Mouse (Mus musculus) ES-Bruce4 (cell line): ENCODE data around the gene Zmym6. TPM values are rescaled to one million over a fixed set of nuclear protein-coding genes. Genes with fewer than 3 reads are reported as not detected.
A peak's percentile ranks its signal among the peaks of the same experiment; 100 is the strongest.

Source experiments
- H3K27ac ChIP-seq: 2 replicates; pipeline ENCODE4 v1.5.1; 2012; ENCODE audit warnings: low read length, inconsistent platforms; ENCODE audit not compliant: insufficient read depth
- H3K27me3 ChIP-seq: 2 replicates; pipeline ENCODE4 v1.6.1; 2012; ENCODE audit warnings: mild to moderate bottlenecking, low read length, inconsistent platforms; ENCODE audit not compliant: control insufficient read depth, poor library complexity, insufficient read depth, severe bottlenecking
- H3K36me3 ChIP-seq: 2 replicates; pipeline ENCODE4 v1.6.1; 2012; ENCODE audit warnings: inconsistent platforms, mild to moderate bottlenecking, low read length, moderate library complexity; ENCODE audit not compliant: control insufficient read depth, poor library complexity, insufficient read depth, severe bottlenecking
- H3K4me1 ChIP-seq: one replicate; pipeline ENCODE4 v1.8.1; 2011; ENCODE audit warnings: low read length; ENCODE audit not compliant: control insufficient read depth, insufficient read depth
- H3K4me3 ChIP-seq: 2 replicates; pipeline ENCODE4 v1.5.1; 2011; ENCODE audit warnings: low read depth, mild to moderate bottlenecking, low read length
- H3K9ac ChIP-seq: 2 replicates; pipeline ENCODE4 v1.6.1; 2012; ENCODE audit warnings: low read depth, mild to moderate bottlenecking, inconsistent platforms; ENCODE audit not compliant: poor library complexity, severe bottlenecking
- H3K9me3 ChIP-seq: replicated peaks from 2 replicates; pipeline ENCODE4 v1.6.1; 2012; ENCODE audit warnings: mild to moderate bottlenecking, low read length, inconsistent platforms; ENCODE audit not compliant: control insufficient read depth, poor library complexity, insufficient read depth, severe bottlenecking
- CTCF ChIP-seq: IDR thresholded peaks from one replicate; pipeline ENCODE4 v1.8.1; 2011; ENCODE audit warnings: low read depth, low read length
- EP300 ChIP-seq: IDR thresholded peaks from 2 replicates; pipeline ENCODE4 v1.6.1; 2011; ENCODE audit warnings: low read depth, low read length; ENCODE audit not compliant: insufficient read depth
- POLR2A ChIP-seq: IDR thresholded peaks from one replicate; pipeline ENCODE4 v1.8.1; 2011; ENCODE audit warnings: low read length; ENCODE audit not compliant: insufficient read depth
- polyA plus RNA-seq: library from polyadenylated mRNA; stranded (reverse); fragments of >200 nt; gene quantifications from 2 replicates; pipeline ENCODE4 v1.2.4, GENCODE M21; 2011; ENCODE audit warnings: low read depth; ENCODE audit not compliant: missing spikeins, insufficient read depth, insufficient read length

Gene Zmym6
- polyA plus RNA-seq: 32.6 and 33.7 TPM in 2 replicates

DNA sequence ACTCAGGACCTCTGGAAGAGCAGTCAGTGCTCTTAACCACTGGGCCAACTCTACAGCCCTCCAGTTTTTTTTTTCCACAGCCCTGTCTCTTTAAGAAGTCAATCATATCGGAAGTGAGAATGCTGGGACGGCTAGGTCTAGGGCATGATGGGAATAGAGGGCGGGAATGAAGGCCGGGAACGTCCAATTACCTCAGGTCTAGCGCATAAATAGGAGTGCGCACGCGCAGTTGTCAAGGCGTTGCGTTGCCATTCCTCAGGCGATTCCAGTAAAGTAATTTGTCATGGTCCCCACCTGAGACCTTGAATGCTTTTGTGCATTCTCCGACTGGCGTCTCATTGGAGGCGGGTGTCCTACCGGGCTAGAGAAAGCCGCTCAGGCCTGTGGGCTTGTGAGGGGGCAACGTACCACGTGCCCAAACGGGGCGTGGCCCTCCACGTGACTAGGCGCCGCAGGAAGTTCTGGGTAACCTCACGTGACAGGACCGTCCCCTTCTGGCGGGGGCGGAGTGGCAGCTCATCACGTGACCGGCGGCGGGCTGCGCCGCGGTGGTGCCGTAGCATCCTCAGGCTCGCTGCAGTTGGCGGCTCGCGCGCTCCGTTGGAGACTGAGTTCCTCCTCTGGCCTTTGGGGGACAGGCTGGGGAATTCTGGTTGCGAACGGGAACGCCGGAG is at the start of gene Zmym6:
Gene Zmym6 (plus strand): TSS at position 509 of the 674 bp plus-strand sequence.
- H3K4me1 ChIP-seq: no peaks in the 10 kb centered on the region
- no peaks in the 10 kb centered on the region for H3K36me3 ChIP-seq
- peak within 1 kb of the TSS; percentile 74 for H3K9ac ChIP-seq
- peak within 1 kb of the TSS; percentile 80 for H3K27ac ChIP-seq
- peak within 1 kb of the TSS; percentile 81 for H3K4me3 ChIP-seq
- TF ChIP-seq CTCF: no peak
- TF ChIP-seq EP300: peak; percentile 87
- no peak for TF ChIP-seq POLR2A
- no peaks in the 10 kb centered on the region for H3K27me3 ChIP-seq
- 0 out of 2 replicates have a peak, but pooled peaks cover under 1% of the 10 kb centered on the region for H3K9me3 ChIP-seq

DNA sequence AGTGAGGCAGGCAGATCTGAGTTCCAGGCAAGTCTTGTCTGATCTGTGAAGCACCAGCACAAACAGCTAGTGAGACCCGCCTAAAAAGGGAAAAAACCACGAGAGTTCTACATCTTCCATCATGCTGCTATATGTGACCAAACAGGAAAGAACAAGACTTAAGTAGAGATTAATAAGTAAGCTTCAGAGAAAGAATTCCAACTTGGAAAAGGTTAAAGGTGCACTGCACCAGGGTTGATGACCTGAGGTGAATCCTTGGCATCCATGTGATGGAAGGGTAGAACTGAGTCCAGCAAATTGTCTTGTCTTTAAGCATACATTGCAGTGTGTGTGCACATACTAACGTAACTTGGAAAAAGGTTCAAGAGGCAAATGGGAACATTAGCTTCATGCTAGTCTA is 40.0 kb upstream of the Zmym6 start:
- no peak overlapping the region for H3K9ac ChIP-seq
- no peak overlapping the region for H3K4me3 ChIP-seq
- no peak for TF ChIP-seq CTCF
- TF ChIP-seq POLR2A: no peak
- TF ChIP-seq EP300: no peak
- H3K9me3 ChIP-seq: no peaks in the 10 kb centered on the region
- no peak overlapping the region for H3K27ac ChIP-seq
- H3K27me3 ChIP-seq: no peaks in the 10 kb centered on the region
- peaks cover 82% of the 10 kb centered on the region for H3K36me3 ChIP-seq
- H3K4me1 ChIP-seq: no peaks in the 10 kb centered on the region

DNA sequence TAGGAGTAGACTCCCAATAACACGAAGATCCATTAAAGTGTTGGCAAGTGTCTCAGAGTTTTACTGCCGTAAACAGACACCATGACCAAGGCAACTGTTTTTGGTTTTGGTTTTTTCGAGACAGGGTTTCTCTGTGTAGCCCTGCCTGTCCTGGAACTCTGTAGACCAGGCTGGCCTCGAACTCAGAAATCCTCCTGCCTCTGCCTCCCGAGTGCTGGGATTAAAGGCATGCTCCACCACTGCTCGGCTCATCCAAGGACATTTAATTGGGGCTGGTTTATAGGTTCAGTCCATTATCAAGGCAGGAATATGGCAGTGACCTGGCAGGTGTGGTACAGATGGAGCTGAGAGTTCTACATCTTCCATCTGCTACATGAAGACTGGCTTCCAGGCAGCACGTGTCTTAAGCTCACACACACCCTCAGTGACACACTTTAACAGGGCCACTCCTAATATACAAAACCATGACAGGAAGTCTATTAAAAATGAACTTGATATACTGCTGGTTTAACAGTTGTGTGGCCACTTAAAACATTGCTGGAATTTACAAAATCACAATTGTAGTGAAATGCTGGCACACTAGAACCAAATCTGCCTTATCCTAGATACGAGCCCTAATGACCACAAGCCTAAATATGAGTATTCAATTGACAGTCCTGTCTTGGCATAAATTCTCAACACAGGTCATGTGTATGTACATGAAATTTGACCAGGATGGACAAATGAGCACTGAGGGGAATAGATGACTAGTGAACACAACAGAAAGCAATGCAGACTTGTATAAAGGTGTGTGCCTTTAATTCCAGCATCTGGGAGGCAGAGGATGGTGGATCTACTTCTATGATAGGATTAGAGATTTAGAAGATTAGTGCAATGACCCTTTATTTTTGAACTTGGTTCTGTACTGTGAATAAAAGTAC is 39.0 kb upstream of the Zmym6 start:
- TF ChIP-seq CTCF (no peak), POLR2A (no peak), EP300 (no peak)
- Histone ChIP-seq H3K9ac (no peak overlapping the region), H3K4me3 (no peak overlapping the region), H3K4me1 (no peaks in the 10 kb centered on the region), H3K9me3 (no peaks in the 10 kb centered on the region), H3K27me3 (no peaks in the 10 kb centered on the region), H3K36me3 (peaks cover 75% of the 10 kb centered on the region), H3K27ac (no peak overlapping the region)

DNA sequence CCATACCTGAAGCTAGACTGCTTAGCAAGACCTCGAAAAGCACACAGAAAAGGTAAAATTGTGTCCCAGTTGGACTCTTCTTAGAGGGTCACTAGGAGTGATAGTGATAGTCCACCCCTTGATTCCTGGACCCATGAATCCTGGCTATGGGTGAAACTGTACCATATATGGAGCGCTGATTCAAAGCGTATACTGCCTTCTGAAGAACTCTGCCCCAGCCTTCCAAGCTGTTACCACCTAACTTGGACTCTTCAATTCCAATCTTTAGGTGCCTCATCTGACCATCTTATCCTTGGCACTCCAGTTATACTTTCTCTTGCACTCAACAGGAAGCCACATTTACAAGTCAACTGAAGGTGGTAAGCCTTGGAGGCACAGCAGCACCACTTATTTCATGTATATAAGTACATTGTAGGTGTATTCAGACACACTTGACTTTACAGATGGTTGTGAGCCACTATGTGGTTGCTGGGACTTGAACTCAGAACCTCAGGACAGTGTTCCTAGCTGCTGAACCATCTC is 38.3 kb upstream of the Zmym6 start:
- peaks cover 71% of the 10 kb centered on the region for H3K36me3 ChIP-seq

DNA sequence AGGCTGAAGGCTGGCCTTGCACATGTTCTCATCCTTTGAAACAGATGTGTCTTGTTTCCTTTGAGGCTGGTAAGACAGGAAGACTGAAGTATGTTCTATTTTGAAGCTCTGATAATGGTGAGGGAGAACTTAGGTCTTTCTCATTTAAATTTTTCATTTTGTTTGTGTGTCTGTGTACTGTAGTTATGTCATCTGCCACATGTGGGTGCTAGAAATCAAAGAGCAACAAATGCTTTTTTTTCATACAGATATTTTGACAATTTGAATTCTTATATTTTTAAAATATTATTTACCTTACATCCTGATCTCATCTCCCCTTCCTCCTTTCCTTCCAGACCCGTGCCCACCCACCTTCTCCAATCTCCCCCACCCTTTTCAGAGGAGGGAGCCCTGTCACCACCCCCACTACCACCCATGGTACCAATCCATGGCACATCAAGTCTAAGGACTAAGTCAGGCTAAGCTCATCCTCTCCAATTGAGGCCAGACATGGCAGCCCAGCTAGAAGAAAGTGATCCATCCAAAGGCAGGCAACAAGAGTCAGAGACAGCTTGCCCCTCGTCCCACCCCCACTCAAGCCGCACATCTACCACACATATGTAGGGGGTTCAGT is 37.2 kb upstream of the Zmym6 start:
- Histone ChIP-seq H3K27me3 (no peaks in the 10 kb centered on the region), H3K36me3 (peaks cover 70% of the 10 kb centered on the region), H3K4me3 (no peak overlapping the region), H3K4me1 (no peaks in the 10 kb centered on the region), H3K9me3 (no peaks in the 10 kb centered on the region), H3K27ac (no peak overlapping the region), H3K9ac (no peak overlapping the region)
- TF ChIP-seq EP300 (no peak), CTCF (no peak), POLR2A (no peak)

More for the DNA sequence above, 38.3 kb upstream of the Zmym6 start:
- H3K27ac ChIP-seq: no peak overlapping the region; the same call in 1 of the 2 replicates
- no peaks in the 10 kb centered on the region for H3K9me3 ChIP-seq
- TF ChIP-seq POLR2A (no peak), CTCF (no peak), EP300 (no peak)
- no peak overlapping the region for H3K4me3 ChIP-seq
- no peaks in the 10 kb centered on the region for H3K27me3 ChIP-seq
- H3K9ac ChIP-seq: no peak overlapping the region
- H3K4me1 ChIP-seq: no peaks in the 10 kb centered on the region
